Mouse (Mus musculus): Measurements from ENCODE around the gene Dlgap3. TPM values are rescaled to one million over a fixed set of nuclear protein-coding genes. Genes with fewer than 3 reads are reported as not detected.
A peak's percentile ranks its signal among the peaks of the same experiment; 100 is the strongest.

Gene Dlgap3
- polyA plus RNA-seq, 1 experiment from 2014 or later, result 22.3 TPM

- Histone ChIP-seq H3K4me3 (replicated peaks; ENCODE audit: low read depth, low read length) (peak overlapping the region; percentile 93), H3K27ac (replicated peaks; ENCODE audit: low read depth, low read length) (peak overlapping the region; percentile 55; the same call in 1 of the 2 replicates), H3K9me3 (ENCODE audit: control insufficient read depth, low read length) (no peaks in the 10 kb centered on the region), H3K36me3 (ENCODE audit: control insufficient read depth, insufficient read depth, low read length) (peaks cover 21% of the 10 kb centered on the region), H3K27me3 (ENCODE audit: control insufficient read depth, insufficient read depth, low read length) (no peaks in the 10 kb centered on the region), H3K4me2 (ENCODE audit: low read length) (peak overlapping the region; percentile 97), H3K4me1 (ENCODE audit: control insufficient read depth, insufficient read depth, low read length) (peaks cover 10% of the 10 kb centered on the region), H3K9ac (replicated peaks; ENCODE audit: low read length) (peak overlapping the region; percentile 92)
- DNase-seq (no peak), ATAC-seq (ENCODE audit: low FRiP score, low TSS enrichment) (no peak; the same call in none of the 2 replicates)
- under 1% methylated on average over 26 of the region's 26 CpGs for WGBS
Observed at GRCm38 (mm10) chr4:127243953-127244352, 74.9 kb downstream of the Dlgap3 start.

- Histone ChIP-seq H3K9ac (replicated peaks; ENCODE audit: low read length) (no peak overlapping the region), H3K4me3 (replicated peaks; ENCODE audit: low read depth, low read length) (no peak overlapping the region), H3K4me1 (ENCODE audit: control insufficient read depth, insufficient read depth, low read length) (peaks cover 1% of the 10 kb centered on the region; the same call in 1 of the 2 replicates), H3K9me3 (ENCODE audit: control insufficient read depth, low read length) (no peaks in the 10 kb centered on the region), H3K27ac (replicated peaks; ENCODE audit: low read depth, low read length) (no peak overlapping the region), H3K27me3 (ENCODE audit: control insufficient read depth, insufficient read depth, low read length) (no peaks in the 10 kb centered on the region), H3K36me3 (ENCODE audit: control insufficient read depth, insufficient read depth, low read length) (peaks cover 26% of the 10 kb centered on the region), H3K4me2 (ENCODE audit: low read length) (no peak overlapping the region)
- DNase-seq (peak; percentile 96), ATAC-seq (ENCODE audit: low FRiP score, low TSS enrichment) (peak; percentile 83; the same call in 1 of the 2 replicates)
- WGBS, result 3% methylated on average over 5 of the region's 5 CpGs
Observed at GRCm38 (mm10) chr4:127249701-127250349, 80.8 kb downstream of the Dlgap3 start.

- no peak for ATAC-seq (ENCODE audit: low FRiP score, low TSS enrichment)
- no peak overlapping the region for H3K27ac ChIP-seq (replicated peaks; ENCODE audit: low read depth, low read length)
- peak; percentile 47 for DNase-seq
- no peaks in the 10 kb centered on the region for H3K9me3 ChIP-seq (ENCODE audit: control insufficient read depth, low read length)
- H3K4me1 ChIP-seq (ENCODE audit: control insufficient read depth, insufficient read depth, low read length), result no peaks in the 10 kb centered on the region
- no peaks in the 10 kb centered on the region for H3K27me3 ChIP-seq (ENCODE audit: control insufficient read depth, insufficient read depth, low read length)
- no peak overlapping the region for H3K4me2 ChIP-seq (ENCODE audit: low read length)
- no peak overlapping the region for H3K4me3 ChIP-seq (replicated peaks; ENCODE audit: low read depth, low read length)
- peaks cover 21% of the 10 kb centered on the region for H3K36me3 ChIP-seq (ENCODE audit: control insufficient read depth, insufficient read depth, low read length)
- H3K9ac ChIP-seq (replicated peaks; ENCODE audit: low read length), result no peak overlapping the region
- 58% methylated on average over 22 of the region's 22 CpGs for WGBS
Observed at GRCm38 (mm10) chr4:127251963-127252585, 83.1 kb downstream of the Dlgap3 start.

GRCm38 (mm10) chr4:127256739-127257138 lies 87.7 kb downstream of the Dlgap3 start:
- Histone ChIP-seq H3K4me2 (ENCODE audit: low read length) (no peak overlapping the region), H3K9me3 (ENCODE audit: control insufficient read depth, low read length) (no peaks in the 10 kb centered on the region), H3K4me1 (ENCODE audit: control insufficient read depth, insufficient read depth, low read length) (no peaks in the 10 kb centered on the region), H3K36me3 (ENCODE audit: control insufficient read depth, insufficient read depth, low read length) (no peaks in the 10 kb centered on the region), H3K9ac (replicated peaks; ENCODE audit: low read length) (no peak overlapping the region), H3K27me3 (ENCODE audit: control insufficient read depth, insufficient read depth, low read length) (no peaks in the 10 kb centered on the region), H3K4me3 (replicated peaks; ENCODE audit: low read depth, low read length) (no peak overlapping the region), H3K27ac (replicated peaks; ENCODE audit: low read depth, low read length) (no peak overlapping the region)
- DNase-seq (no peak), ATAC-seq (ENCODE audit: low FRiP score, low TSS enrichment) (no peak)
- WGBS, result 55% methylated on average over 5 of the region's 5 CpGs

- ATAC-seq (ENCODE audit: low FRiP score, low TSS enrichment) (no peak), DNase-seq (no peak)
- Histone ChIP-seq H3K4me1 (ENCODE audit: control insufficient read depth, insufficient read depth, low read length) (no peaks in the 10 kb centered on the region), H3K9ac (replicated peaks; ENCODE audit: low read length) (0 out of 2 replicates have a peak overlapping the region, but pooled peaks have one; percentile 16), H3K4me3 (replicated peaks; ENCODE audit: low read depth, low read length) (no peak overlapping the region), H3K36me3 (ENCODE audit: control insufficient read depth, insufficient read depth, low read length) (no peaks in the 10 kb centered on the region), H3K27me3 (ENCODE audit: control insufficient read depth, insufficient read depth, low read length) (no peaks in the 10 kb centered on the region), H3K9me3 (ENCODE audit: control insufficient read depth, low read length) (no peaks in the 10 kb centered on the region), H3K4me2 (ENCODE audit: low read length) (no peak overlapping the region), H3K27ac (replicated peaks; ENCODE audit: low read depth, low read length) (no peak overlapping the region)
- WGBS, result 65% methylated on average over 12 of the region's 12 CpGs
Observed at GRCm38 (mm10) chr4:127258186-127258897, 89.3 kb downstream of the Dlgap3 start.

- Histone ChIP-seq H3K9me3 (ENCODE audit: control insufficient read depth, low read length) (no peaks in the 10 kb centered on the region), H3K27ac (replicated peaks; ENCODE audit: low read depth, low read length) (no peak overlapping the region), H3K4me2 (ENCODE audit: low read length) (no peak overlapping the region), H3K9ac (replicated peaks; ENCODE audit: low read length) (no peak overlapping the region), H3K4me3 (replicated peaks; ENCODE audit: low read depth, low read length) (no peak overlapping the region), H3K4me1 (ENCODE audit: control insufficient read depth, insufficient read depth, low read length) (no peaks in the 10 kb centered on the region), H3K27me3 (ENCODE audit: control insufficient read depth, insufficient read depth, low read length) (no peaks in the 10 kb centered on the region), H3K36me3 (ENCODE audit: control insufficient read depth, insufficient read depth, low read length) (no peaks in the 10 kb centered on the region)
- no peak for ATAC-seq (ENCODE audit: low FRiP score, low TSS enrichment)
- 92% methylated on average over 14 of the region's 14 CpGs for WGBS
- DNase-seq, result no peak
Observed at GRCm38 (mm10) chr4:127261601-127262000, 92.6 kb downstream of the Dlgap3 start.

GRCm38 (mm10) chr4:127263438-127264182 lies 94.6 kb downstream of the Dlgap3 start:
- H3K9me3 ChIP-seq (ENCODE audit: control insufficient read depth, low read length), result no peaks in the 10 kb centered on the region
- DNase-seq, result no peak
- no peaks in the 10 kb centered on the region for H3K27me3 ChIP-seq (ENCODE audit: control insufficient read depth, insufficient read depth, low read length)
- no peak overlapping the region for H3K4me2 ChIP-seq (ENCODE audit: low read length)
- ATAC-seq (ENCODE audit: low FRiP score, low TSS enrichment), result no peak
- no peak overlapping the region for H3K4me3 ChIP-seq (replicated peaks; ENCODE audit: low read depth, low read length)
- H3K36me3 ChIP-seq (ENCODE audit: control insufficient read depth, insufficient read depth, low read length), result no peaks in the 10 kb centered on the region
- H3K4me1 ChIP-seq (ENCODE audit: control insufficient read depth, insufficient read depth, low read length), result no peaks in the 10 kb centered on the region
- H3K27ac ChIP-seq (replicated peaks; ENCODE audit: low read depth, low read length), result no peak overlapping the region
- H3K9ac ChIP-seq (replicated peaks; ENCODE audit: low read length), result no peak overlapping the region
- WGBS, result 63% methylated on average over 19 of the region's 19 CpGs

- 42% methylated on average over 5 of the region's 5 CpGs for WGBS
- no peak overlapping the region for H3K27ac ChIP-seq (replicated peaks; ENCODE audit: low read depth, low read length)
- ATAC-seq (ENCODE audit: low FRiP score, low TSS enrichment) (no peak), DNase-seq (no peak)
- H3K36me3 ChIP-seq (ENCODE audit: control insufficient read depth, insufficient read depth, low read length), result no peaks in the 10 kb centered on the region
- no peak overlapping the region for H3K9ac ChIP-seq (replicated peaks; ENCODE audit: low read length)
- H3K4me3 ChIP-seq (replicated peaks; ENCODE audit: low read depth, low read length), result no peak overlapping the region
- H3K27me3 ChIP-seq (ENCODE audit: control insufficient read depth, insufficient read depth, low read length), result no peaks in the 10 kb centered on the region
- H3K4me1 ChIP-seq (ENCODE audit: control insufficient read depth, insufficient read depth, low read length), result no peaks in the 10 kb centered on the region
- H3K4me2 ChIP-seq (ENCODE audit: low read length), result no peak overlapping the region
- H3K9me3 ChIP-seq (ENCODE audit: control insufficient read depth, low read length), result no peaks in the 10 kb centered on the region
Observed at GRCm38 (mm10) chr4:127264183-127264554, 95.2 kb downstream of the Dlgap3 start.

Data from midbrain, embryonic 14.5 days (tissue).